Mouse (Mus musculus) forebrain, embryonic 11.5 days (tissue): ENCODE data around the gene Pan2. TPM values are rescaled to one million over a fixed set of nuclear protein-coding genes. Genes with fewer than 3 reads are reported as not detected.
A peak's percentile ranks its signal among the peaks of the same experiment; 100 is the strongest.
"Not testable (repeated sequence)": the region's sequence is repeated elsewhere in the genome, so short reads cannot be mapped to it uniquely, and the experiment has no call there.

Experiments used
- ATAC-seq: fragments of 200-750 bp; cut with Nextera tagmentation; replicated peaks from 2 replicates; pipeline ENCODE4 v1.8.0; 2017; ENCODE audit warnings: moderate TSS enrichment; ENCODE audit not compliant: low FRiP score
- DNase-seq: peaks from one replicate; pipeline ENCODE4 v3.0.0-alpha.2; 2017; ENCODE audit warnings: low spot score
- H3K27ac ChIP-seq: fragments of 300-500 bp; sonication (generic); 2 replicates; pipeline ENCODE4 v1.5.1; 2014; ENCODE audit warnings: low read depth, low read length
- H3K27me3 ChIP-seq: fragments of 300-500 bp; sonication (generic); 2 replicates; pipeline ENCODE4 v1.6.1; 2014; ENCODE audit warnings: mild to moderate bottlenecking, low read length, mixed read lengths; ENCODE audit not compliant: control insufficient read depth, insufficient read depth
- H3K36me3 ChIP-seq: fragments of 300-500 bp; sonication (generic); 2 replicates; pipeline ENCODE4 v1.6.1; 2014; ENCODE audit warnings: mild to moderate bottlenecking, low read length, moderate library complexity, mixed read lengths; ENCODE audit not compliant: control insufficient read depth, insufficient read depth
- H3K4me1 ChIP-seq: fragments of 300-500 bp; sonication (generic); replicated peaks from 2 replicates; pipeline ENCODE4 v1.6.1; 2014; ENCODE audit warnings: low read length, mixed read lengths; ENCODE audit not compliant: control insufficient read depth, insufficient read depth
- H3K4me2 ChIP-seq: fragments of 300-500 bp; sonication (generic); 2 replicates; pipeline ENCODE4 v1.6.1; 2014; ENCODE audit warnings: low read depth, mild to moderate bottlenecking, low read length, moderate library complexity, mixed read lengths; ENCODE audit not compliant: severe bottlenecking
- H3K4me3 ChIP-seq: fragments of 300-500 bp; sonication (generic); 2 replicates; pipeline ENCODE4 v1.5.1; 2014; ENCODE audit warnings: low read depth, low read length
- H3K9ac ChIP-seq: fragments of 300-500 bp; sonication (generic); 2 replicates; pipeline ENCODE4 v1.6.1; 2014; ENCODE audit warnings: low read length
- H3K9me3 ChIP-seq: fragments of 300-500 bp; sonication (generic); 2 replicates; pipeline ENCODE4 v1.6.1; 2016; ENCODE audit warnings: low read length, mixed read lengths; ENCODE audit not compliant: control insufficient read depth
- WGBS: fragments of 180-500 bp; shearing (Covaris S2); extraction: QIAGEN DNeasy Blood & Tissue Kit; methylation state at CpG from one replicate; pipeline ENCODE4 v1.1.7; 2014; 5-methylcytosine and 5-hydroxymethylcytosine counted together
- polyA plus RNA-seq: library from polyadenylated mRNA; unstranded; fragments of >200 nt; fragmentation: Nextera tagmentation; extraction: Ambion mirVana; gene quantifications from 2 replicates; pipeline ENCODE4 v1.2.1, GENCODE M21; 2014

Gene Pan2
- polyA plus RNA-seq, 1 experiment from 2014 or later, result 46.1 TPM

DNA sequence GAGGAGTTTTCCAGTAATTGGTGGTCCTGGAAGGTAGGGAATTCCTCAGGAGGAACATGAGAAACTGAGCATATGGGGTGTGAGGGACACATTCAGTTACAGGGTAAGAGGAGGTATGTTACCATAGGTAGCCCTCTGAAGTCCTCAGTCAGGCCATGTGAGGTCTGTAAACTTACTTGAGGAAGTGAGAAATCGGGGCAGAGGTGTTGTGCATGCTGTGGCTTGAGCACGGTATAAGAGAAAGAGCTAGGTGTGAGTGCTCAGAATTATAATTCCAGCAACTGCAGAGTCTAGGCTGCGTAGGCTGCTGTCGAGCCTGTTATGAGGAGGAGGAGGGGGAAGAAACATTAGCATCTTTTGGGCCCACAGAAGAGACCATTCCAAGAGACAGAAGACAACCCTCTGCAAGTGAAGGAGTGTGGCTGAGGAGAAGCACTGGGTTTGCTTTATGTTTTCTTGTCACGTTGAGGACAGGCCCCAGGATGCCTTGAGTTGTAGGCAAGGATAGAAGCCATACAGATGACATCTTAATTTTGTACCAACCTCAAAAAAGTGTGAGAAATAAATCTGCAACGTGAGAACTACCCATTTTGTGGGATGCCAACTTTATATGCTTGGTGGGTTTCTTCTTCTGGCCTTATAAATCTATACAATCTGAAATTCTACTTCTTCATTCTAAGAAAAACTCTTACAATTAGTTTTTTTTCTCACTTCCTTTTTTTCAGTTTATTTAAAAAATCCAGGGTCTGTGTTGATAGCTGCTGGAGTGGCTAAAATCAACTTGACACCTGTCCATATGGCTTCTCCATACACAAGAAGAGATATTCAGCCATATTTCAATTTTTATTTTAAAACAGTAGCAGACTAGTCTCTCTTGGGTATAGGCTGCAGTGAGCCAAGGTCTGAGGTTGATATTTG lies 39.5 kb upstream of the Pan2 start:
- Histone ChIP-seq H3K4me1 (no peaks in the 10 kb centered on the region), H3K36me3 (no peaks in the 10 kb centered on the region), H3K27ac (no peak overlapping the region), H3K9me3 (no peaks in the 10 kb centered on the region), H3K9ac (no peak overlapping the region), H3K27me3 (no peaks in the 10 kb centered on the region), H3K4me3 (no peak overlapping the region), H3K4me2 (no peak overlapping the region)
- ATAC-seq, result no peak
- DNase-seq, result no peak
- 87% methylated on average over 6 of the region's 6 CpGs for WGBS

DNA sequence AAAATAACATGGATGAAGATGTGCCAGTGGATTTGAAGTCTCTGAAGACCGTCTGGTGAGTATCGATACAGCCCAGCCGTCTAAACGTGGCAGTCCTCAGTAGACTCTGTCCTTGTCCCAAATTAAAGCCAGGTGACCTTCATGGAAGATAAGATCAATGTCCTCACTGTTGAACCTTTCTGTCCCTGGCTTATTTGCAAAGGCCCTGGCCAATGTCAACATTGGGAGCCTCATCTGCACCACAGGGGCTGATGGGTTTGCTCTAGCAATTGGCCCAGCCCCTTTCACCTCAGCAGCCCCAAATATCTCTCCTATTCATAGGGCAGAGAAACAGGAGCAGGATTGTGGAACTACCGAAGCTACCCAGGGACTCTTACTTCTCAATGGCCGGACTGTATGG lies 34.8 kb upstream of the Pan2 start, which contains the start of gene Apof:
TSS of gene Apof (plus strand) at position 301 of the 400 bp plus-strand sequence.
- no peaks in the 10 kb centered on the region for H3K27me3 ChIP-seq
- ATAC-seq, result no peak
- DNase-seq, result no peak
- no peaks in the 10 kb centered on the region for H3K9me3 ChIP-seq
- H3K4me1 ChIP-seq, result no peaks in the 10 kb centered on the region
- no peaks in the 10 kb centered on the region for H3K36me3 ChIP-seq
- no peak within 1 kb of the TSS for H3K27ac ChIP-seq
- 81% methylated on average over 6 of the region's 6 CpGs for WGBS
- H3K4me3 ChIP-seq, result no peak within 1 kb of the TSS
- H3K4me2 ChIP-seq, result no peak within 1 kb of the TSS
- H3K9ac ChIP-seq, result no peak within 1 kb of the TSS

DNA sequence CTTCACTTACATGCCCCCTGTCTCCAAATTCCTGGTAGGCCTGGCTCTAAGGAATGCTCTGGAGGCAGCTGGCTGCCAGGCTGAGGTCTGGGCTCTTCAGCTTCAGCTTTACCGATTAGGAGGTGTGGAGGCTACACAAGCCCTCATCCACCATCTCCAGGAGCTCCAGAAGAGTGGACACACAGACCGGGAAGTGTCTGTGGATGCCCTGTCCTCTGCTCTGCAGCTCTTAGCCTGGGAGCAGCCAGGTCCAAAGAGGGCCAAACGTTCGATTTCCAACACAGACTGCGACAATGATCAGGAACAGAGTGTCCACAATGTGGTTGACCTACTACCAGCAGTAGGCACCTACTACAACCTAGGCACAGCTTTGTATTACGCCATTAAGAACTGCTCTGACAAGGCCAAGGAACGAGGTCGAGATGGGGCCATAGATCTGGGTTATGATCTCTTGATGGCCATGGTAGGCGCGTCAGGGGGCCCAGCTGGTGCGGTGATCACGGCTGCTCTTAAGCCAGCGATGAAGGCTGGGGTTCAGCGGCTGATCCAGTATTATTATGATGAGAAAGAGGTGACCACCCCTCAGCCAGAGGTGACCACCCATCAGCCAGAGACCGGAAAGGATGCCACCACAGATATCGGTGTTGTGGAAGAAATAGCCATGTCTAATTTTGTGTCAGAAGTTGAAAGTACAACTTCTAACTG lies 33.8 kb upstream of the Pan2 start:
- no peaks in the 10 kb centered on the region for H3K9me3 ChIP-seq
- ATAC-seq, result no peak
- H3K27ac ChIP-seq, result no peak overlapping the region
- no peak overlapping the region for H3K9ac ChIP-seq
- no peaks in the 10 kb centered on the region for H3K27me3 ChIP-seq
- no peaks in the 10 kb centered on the region for H3K4me1 ChIP-seq
- H3K4me2 ChIP-seq, result no peak overlapping the region
- no peak for DNase-seq
- H3K36me3 ChIP-seq, result no peaks in the 10 kb centered on the region
- 91% methylated on average over 16 of the region's 16 CpGs for WGBS
- no peak overlapping the region for H3K4me3 ChIP-seq

DNA sequence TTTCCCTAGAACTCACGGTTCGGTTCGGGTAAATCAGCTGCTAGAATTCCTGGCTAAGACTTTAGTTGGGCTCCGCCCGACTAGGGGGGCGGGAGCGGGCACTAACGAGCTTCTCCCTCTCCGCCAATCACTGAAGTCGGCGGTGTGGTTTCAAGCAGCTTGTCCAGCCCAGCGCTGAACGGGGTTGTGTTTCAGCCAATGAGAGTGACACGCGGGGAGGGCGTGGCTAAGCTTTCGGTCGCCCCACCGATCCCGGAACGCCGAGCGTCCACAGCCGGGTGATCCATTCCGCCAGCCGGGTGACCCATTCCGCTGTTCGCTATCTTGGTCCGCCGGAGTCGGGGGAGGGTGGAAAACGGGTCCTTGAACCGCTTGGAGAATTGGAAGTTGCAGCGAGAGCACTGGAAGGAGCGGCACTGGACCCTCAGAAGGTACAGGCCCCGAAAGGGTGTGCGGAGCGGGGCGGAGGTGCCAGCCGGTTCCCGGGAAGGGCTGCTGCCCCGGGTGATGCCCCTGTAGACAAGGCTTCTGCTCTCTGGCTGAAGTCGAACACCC lies 32.8 kb upstream of the Pan2 start, which contains the start of gene Stat2:
TSS of gene Stat2 (plus strand) at position 273 of the 555 bp plus-strand sequence.
- peak within 1 kb of the TSS; percentile 67 for H3K27ac ChIP-seq
- ATAC-seq (peak; percentile 100), DNase-seq (peak; percentile 97)
- WGBS, result under 1% methylated on average over 43 of the region's 43 CpGs
- H3K27me3 ChIP-seq, result no peaks in the 10 kb centered on the region
- H3K36me3 ChIP-seq, result no peaks in the 10 kb centered on the region
- peak within 1 kb of the TSS; percentile 73 for H3K4me3 ChIP-seq
- peak within 1 kb of the TSS; percentile 76 for H3K9ac ChIP-seq
- peak within 1 kb of the TSS; percentile 53 for H3K4me2 ChIP-seq
- no peaks in the 10 kb centered on the region for H3K4me1 ChIP-seq
- H3K9me3 ChIP-seq, result no peaks in the 10 kb centered on the region

DNA sequence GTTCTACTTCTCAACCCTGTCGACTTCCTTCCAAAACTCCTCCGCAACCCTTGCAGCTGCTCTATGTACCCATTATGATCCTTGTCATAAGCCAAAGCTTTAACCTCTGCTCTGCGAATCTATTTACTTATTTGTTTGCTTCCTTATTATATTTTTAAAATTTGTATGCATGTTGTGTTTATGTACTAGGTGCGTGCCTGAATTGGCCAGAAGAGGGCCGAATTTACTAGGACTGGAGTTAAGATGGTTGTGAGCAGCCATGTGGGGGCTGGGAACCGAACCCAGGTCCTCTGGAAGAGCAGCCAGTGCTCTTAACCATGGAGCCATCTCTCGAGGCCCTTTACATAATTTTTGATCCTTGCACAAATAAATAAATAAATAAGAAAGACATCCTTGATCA lies 32.3 kb upstream of the Pan2 start:
- H3K27me3 ChIP-seq, result no peaks in the 10 kb centered on the region
- H3K4me2 ChIP-seq, result peak overlapping the region; percentile 53
- no peaks in the 10 kb centered on the region for H3K4me1 ChIP-seq
- ATAC-seq (no peak), DNase-seq (no peak)
- no peaks in the 10 kb centered on the region for H3K9me3 ChIP-seq
- peak overlapping the region; percentile 73 for H3K4me3 ChIP-seq
- H3K36me3 ChIP-seq, result no peaks in the 10 kb centered on the region
- H3K9ac ChIP-seq, result peak overlapping the region; percentile 76
- H3K27ac ChIP-seq, result peak overlapping the region; percentile 67; the same call in 1 of the 2 replicates
- WGBS, result 44% methylated on average over 7 of the region's 7 CpGs

DNA sequence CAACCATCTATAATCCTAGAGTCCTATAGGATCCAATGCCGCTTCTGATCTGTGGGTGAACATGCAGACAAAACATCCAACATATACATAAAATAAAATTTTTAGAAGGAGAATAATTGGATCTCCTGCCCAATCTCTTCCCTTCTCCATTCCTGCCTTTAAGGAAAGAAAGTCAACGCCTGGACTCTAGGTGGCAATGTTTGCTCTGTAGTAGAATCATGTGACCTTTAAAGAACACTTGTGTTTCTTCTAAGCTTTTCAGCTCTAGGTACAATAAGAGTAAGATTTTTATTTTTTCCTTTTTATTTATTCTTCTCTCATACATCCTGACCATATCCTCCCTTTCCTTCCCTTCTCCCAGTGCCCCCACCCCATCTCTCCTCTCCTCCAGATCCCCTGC lies 31.3 kb upstream of the Pan2 start:
- Histone ChIP-seq H3K9ac (no peak overlapping the region), H3K27ac (no peak overlapping the region), H3K36me3 (no peaks in the 10 kb centered on the region), H3K4me2 (no peak overlapping the region), H3K9me3 (no peaks in the 10 kb centered on the region), H3K27me3 (no peaks in the 10 kb centered on the region), H3K4me3 (no peak overlapping the region), H3K4me1 (no peaks in the 10 kb centered on the region)
- DNase-seq (no peak), ATAC-seq (no peak)
- 66% methylated on average over 2 of the region's 2 CpGs for WGBS

DNA sequence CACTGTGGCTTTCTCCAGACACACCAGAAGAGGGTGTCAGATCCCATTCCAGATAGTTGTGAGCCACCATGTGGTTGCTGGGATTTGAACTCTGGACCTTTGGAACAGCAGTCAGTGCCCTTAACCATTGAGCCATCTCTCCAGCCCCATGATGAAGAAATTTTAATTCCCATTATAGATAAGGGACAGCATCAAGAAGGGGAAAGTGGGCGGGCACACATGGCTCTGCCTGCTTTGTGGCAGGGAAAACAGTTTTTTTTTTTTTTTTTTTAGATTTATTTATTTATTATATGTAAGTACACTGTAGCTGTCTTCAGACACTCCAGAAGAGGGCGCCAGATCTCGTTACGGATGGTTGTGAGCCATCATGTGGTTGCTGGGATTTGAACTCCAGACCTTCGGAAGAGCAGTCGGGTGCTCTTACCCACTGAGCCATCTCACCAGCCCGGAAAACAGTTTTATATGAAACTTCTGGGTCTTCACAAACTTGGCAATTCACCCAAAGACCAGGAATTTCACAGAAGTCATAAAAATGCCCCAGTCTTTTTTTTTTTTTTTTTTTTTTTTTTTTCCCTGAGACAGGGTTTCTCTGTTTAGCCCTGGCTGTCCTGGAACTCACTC lies 30.2 kb upstream of the Pan2 start:
- H3K9ac ChIP-seq, ATAC-seq, DNase-seq, H3K36me3 ChIP-seq, H3K9me3 ChIP-seq, H3K27me3 ChIP-seq, H3K4me2 ChIP-seq, H3K4me3 ChIP-seq, H3K4me1 ChIP-seq, H3K27ac ChIP-seq: not testable (repeated sequence)
- WGBS, result 91% methylated on average over 4 of the region's 7 CpGs

DNA sequence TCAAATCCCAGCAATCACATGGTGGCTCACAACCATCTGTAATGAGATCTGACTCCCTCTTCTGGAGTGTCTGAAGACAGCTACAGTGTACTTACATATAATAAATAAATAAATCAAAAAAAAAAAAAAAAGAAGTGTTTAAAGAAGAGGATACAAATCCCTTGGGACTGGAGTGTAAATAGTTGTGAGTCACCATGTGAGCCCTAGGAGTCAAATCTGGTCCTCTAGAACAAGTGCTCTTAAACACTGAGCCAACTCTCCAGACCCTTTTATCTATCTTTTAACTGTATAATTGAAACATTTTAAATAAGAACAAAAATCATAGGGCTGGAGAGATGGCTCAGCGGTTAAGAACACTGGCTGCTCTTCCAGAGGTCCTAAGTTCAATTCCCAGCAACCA lies 27.8 kb upstream of the Pan2 start:
- not testable (repeated sequence) for H3K4me1 ChIP-seq, H3K9me3 ChIP-seq, H3K27me3 ChIP-seq, H3K4me2 ChIP-seq, ATAC-seq, H3K9ac ChIP-seq, H3K36me3 ChIP-seq, H3K4me3 ChIP-seq, H3K27ac ChIP-seq, DNase-seq
- 91% methylated on average over 1 of the region's 1 CpGs for WGBS
